Mouse (Mus musculus): ENCODE data around the gene Lrmda.

- TF ChIP-seq CTCF (IDR thresholded peaks at IDR 0.05 in 2 of 3, conservative IDR thresholded peaks at IDR 0.05 in 1 of 3; ENCODE audit: control insufficient read depth in 1 of 3, insufficient read depth in 1 of 3, low read depth in 2 of 3, low read length in 3 of 3, poor library complexity in 1 of 3, severe bottlenecking in 1 of 3), result no peak
- no peak for TF ChIP-seq MAX (IDR thresholded peaks at IDR 0.05; ENCODE audit: low read length)
- TF ChIP-seq SMC3 (IDR thresholded peaks at IDR 0.05; ENCODE audit: low read depth, low read length), result no peak
- no peak for TF ChIP-seq GABPA (IDR thresholded peaks at IDR 0.05; ENCODE audit: low read depth, low read length)
- no peak for TF ChIP-seq USF1 (IDR thresholded peaks at IDR 0.05; ENCODE audit: low read depth, low read length)
These were observed 511.2 kb downstream of the Lrmda start for GRCm38 (mm10) chr14:22530706-22531105.
